Mouse (Mus musculus) lung, embryonic 15.5 days (tissue): Measurements from ENCODE around the gene Gm48551. TPM values are rescaled to one million over a fixed set of nuclear protein-coding genes. Genes with fewer than 3 reads are reported as not detected.
A peak's percentile ranks its signal among the peaks of the same experiment; 100 is the strongest.

ENCODE experiments used
- ATAC-seq: fragments of 200-750 bp; cut with Nextera tagmentation; 2 replicates; pipeline ENCODE4 v1.8.0; 2017; ENCODE audit warnings: moderate number of reproducible peaks, borderline replicate concordance; ENCODE audit not compliant: low FRiP score, low TSS enrichment; ENCODE audit errors: extremely low read depth
- H3K27ac ChIP-seq: fragments of 300-500 bp; sonication (generic); 2 replicates; pipeline ENCODE4 v1.5.1; 2015; ENCODE audit warnings: moderate library complexity, mild to moderate bottlenecking, inconsistent platforms
- H3K27me3 ChIP-seq: fragments of 300-500 bp; sonication (generic); 2 replicates; pipeline ENCODE4 v1.6.1; 2015; ENCODE audit warnings: inconsistent platforms
- H3K36me3 ChIP-seq: fragments of 300-500 bp; sonication (generic); 2 replicates; pipeline ENCODE4 v1.6.1; 2015; ENCODE audit warnings: inconsistent platforms
- H3K4me1 ChIP-seq: fragments of 300-500 bp; sonication (generic); 2 replicates; pipeline ENCODE4 v1.6.1; 2015; ENCODE audit warnings: inconsistent platforms
- H3K4me2 ChIP-seq: fragments of 300-500 bp; sonication (generic); 2 replicates; pipeline ENCODE4 v1.6.1; 2015; ENCODE audit warnings: inconsistent platforms, mild to moderate bottlenecking, moderate library complexity
- H3K4me3 ChIP-seq: fragments of 300-500 bp; sonication (generic); 2 replicates; pipeline ENCODE4 v1.5.1; 2015; ENCODE audit warnings: mild to moderate bottlenecking, inconsistent platforms
- H3K9ac ChIP-seq: fragments of 300-500 bp; sonication (generic); 2 replicates; pipeline ENCODE4 v1.6.1; 2015; ENCODE audit warnings: inconsistent platforms
- H3K9me3 ChIP-seq: fragments of 300-500 bp; sonication (generic); 2 replicates; pipeline ENCODE4 v1.6.1; 2016; ENCODE audit warnings: inconsistent platforms
- WGBS: fragments of 180-500 bp; shearing (Covaris S2); methylation state at CpG from one replicate; pipeline ENCODE4 v1.1.7; 2015; 5-methylcytosine and 5-hydroxymethylcytosine counted together
- polyA plus RNA-seq: library from polyadenylated mRNA; unstranded; fragments of >200 nt; fragmentation: Nextera tagmentation; extraction: Ambion mirVana; gene quantifications from 2 replicates; pipeline ENCODE4 v1.2.1, GENCODE M21; 2015

The Gm48551 gene
- polyA plus RNA-seq, 1 experiment from 2014 or later, result 1.6 TPM

- Histone ChIP-seq H3K4me1 (peaks cover 41% of the 10 kb centered on the region), H3K4me3 (peak overlapping the region; percentile 74), H3K9ac (peak overlapping the region; percentile 78), H3K27ac (peak overlapping the region; percentile 78), H3K36me3 (peaks cover 10% of the 10 kb centered on the region), H3K27me3 (0 out of 2 replicates have a peak, but pooled peaks cover 3% of the 10 kb centered on the region), H3K9me3 (no peaks in the 10 kb centered on the region), H3K4me2 (peak overlapping the region; percentile 89)
- WGBS, result 6% methylated on average over 25 of the region's 25 CpGs
- ATAC-seq, result peak; percentile 16; the same call in 1 of the 2 replicates
These were observed 40.2 kb downstream of the Gm48551 start for GRCm38 (mm10) chr10:81424246-81425051.

DNA sequence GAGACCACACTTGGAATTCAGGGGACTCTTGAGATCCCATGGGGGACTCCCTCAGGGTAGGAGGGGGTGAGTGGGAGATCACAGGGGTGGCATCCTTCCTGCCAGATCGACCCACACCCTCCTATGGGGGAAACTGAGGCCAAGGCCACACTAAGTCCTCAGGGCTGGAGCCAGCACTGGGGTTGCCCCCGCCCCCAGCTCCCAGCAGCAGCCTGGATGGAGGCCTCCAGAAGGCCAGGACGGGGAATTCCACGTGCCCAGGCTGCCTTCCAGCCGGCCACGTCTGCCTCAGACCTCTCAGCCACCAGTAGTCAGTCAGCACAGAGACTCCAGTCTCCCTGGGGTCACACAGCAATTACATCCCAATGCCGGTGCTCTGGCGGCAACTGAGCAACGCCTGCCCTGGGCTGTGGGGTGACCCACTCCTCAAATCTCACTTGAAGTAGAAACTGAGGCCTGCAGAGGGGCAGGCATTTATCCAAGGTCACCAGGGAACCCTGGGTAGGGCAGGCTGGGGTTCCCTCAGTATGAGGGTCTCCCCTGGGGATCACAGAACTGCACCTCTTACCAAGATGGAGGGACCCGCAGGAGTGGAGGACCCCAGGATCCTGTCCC is 41.1 kb downstream of the Gm48551 start:
- Histone ChIP-seq H3K36me3 (peaks cover 3% of the 10 kb centered on the region), H3K9ac (peak overlapping the region; percentile 78), H3K4me3 (peak overlapping the region; percentile 74), H3K4me1 (peaks cover 40% of the 10 kb centered on the region), H3K27me3 (0 out of 2 replicates have a peak, but pooled peaks cover 3% of the 10 kb centered on the region), H3K27ac (peak overlapping the region; percentile 78), H3K9me3 (no peaks in the 10 kb centered on the region), H3K4me2 (peak overlapping the region; percentile 89)
- no peak for ATAC-seq
- 33% methylated on average over 10 of the region's 10 CpGs for WGBS

- Histone ChIP-seq H3K4me1 (peaks cover 39% of the 10 kb centered on the region), H3K4me3 (peak overlapping the region; percentile 74), H3K9ac (peak overlapping the region; percentile 78), H3K4me2 (peak overlapping the region; percentile 89), H3K27ac (peak overlapping the region; percentile 78), H3K27me3 (0 out of 2 replicates have a peak, but pooled peaks cover 3% of the 10 kb centered on the region), H3K9me3 (no peaks in the 10 kb centered on the region), H3K36me3 (no peaks in the 10 kb centered on the region)
- no peak for ATAC-seq
- 2% methylated on average over 23 of the region's 33 CpGs for WGBS
These were observed 41.9 kb downstream of the Gm48551 start for GRCm38 (mm10) chr10:81426081-81426671.

DNA sequence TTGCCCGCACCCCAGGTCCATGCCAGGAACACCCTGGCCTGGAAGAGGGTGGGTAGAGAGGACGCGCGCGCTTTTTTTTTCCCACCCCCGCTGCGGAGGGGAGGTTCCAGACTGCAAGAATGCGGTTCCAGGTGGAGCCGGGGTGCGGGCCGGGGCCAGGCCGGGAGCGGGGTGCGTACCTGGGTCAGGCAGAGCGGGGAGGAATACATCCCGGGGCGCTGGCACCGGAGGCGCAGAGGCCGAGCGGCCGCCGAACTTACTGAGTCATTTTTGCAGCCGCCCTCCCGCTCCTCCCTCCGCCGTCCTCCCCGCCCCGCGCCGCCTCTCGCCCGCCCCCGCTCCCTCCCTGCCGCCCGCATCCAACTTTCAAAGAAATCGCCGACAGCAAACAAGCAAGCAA is 42.6 kb downstream of the Gm48551 start:
- Histone ChIP-seq H3K9me3 (no peaks in the 10 kb centered on the region), H3K27ac (peak overlapping the region; percentile 78), H3K36me3 (no peaks in the 10 kb centered on the region), H3K4me1 (peaks cover 45% of the 10 kb centered on the region), H3K27me3 (0 out of 2 replicates have a peak, but pooled peaks cover 3% of the 10 kb centered on the region), H3K4me2 (peak overlapping the region; percentile 89), H3K9ac (peak overlapping the region; percentile 78), H3K4me3 (peak overlapping the region; percentile 74)
- no peak for ATAC-seq
- WGBS, result 1% methylated on average over 38 of the region's 38 CpGs

DNA sequence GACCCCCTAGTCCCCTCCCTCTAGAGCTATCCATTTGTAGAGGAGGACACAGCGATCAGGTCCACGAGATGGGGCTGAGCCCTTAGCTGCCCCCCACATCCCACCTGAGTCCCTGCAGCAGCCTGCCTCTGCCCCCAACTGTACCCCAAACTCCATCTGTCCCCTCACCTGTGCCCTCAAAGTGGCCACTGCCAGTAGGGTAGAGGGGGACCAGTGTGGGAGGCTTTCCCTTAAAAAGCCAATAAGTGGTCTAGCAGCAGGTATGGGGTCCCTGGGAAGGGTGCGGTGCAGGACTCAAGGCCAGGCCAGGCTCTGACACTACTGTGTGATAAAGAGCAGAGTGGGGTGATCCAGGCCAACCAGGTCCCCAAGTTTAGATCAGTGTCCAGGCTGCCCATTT is 43.1 kb downstream of the Gm48551 start:
- H3K36me3 ChIP-seq, result no peaks in the 10 kb centered on the region
- H3K4me3 ChIP-seq, result peak overlapping the region; percentile 74
- WGBS, result 24% methylated on average over 3 of the region's 3 CpGs
- H3K27ac ChIP-seq, result 0 out of 2 replicates have a peak overlapping the region, but pooled peaks have one; percentile 78
- H3K9ac ChIP-seq, result peak overlapping the region; percentile 78; the same call in 1 of the 2 replicates
- no peak for ATAC-seq
- H3K9me3 ChIP-seq, result no peaks in the 10 kb centered on the region
- H3K4me2 ChIP-seq, result peak overlapping the region; percentile 89
- H3K4me1 ChIP-seq, result peaks cover 45% of the 10 kb centered on the region
- 0 out of 2 replicates have a peak, but pooled peaks cover 3% of the 10 kb centered on the region for H3K27me3 ChIP-seq

- ATAC-seq, result no peak
- no peak overlapping the region for H3K4me2 ChIP-seq
- no peaks in the 10 kb centered on the region for H3K36me3 ChIP-seq
- 74% methylated on average over 8 of the region's 8 CpGs for WGBS
- no peaks in the 10 kb centered on the region for H3K9me3 ChIP-seq
- no peak overlapping the region for H3K27ac ChIP-seq
- H3K9ac ChIP-seq, result no peak overlapping the region
- H3K27me3 ChIP-seq, result 0 out of 2 replicates have a peak, but pooled peaks cover 3% of the 10 kb centered on the region
- peaks cover 50% of the 10 kb centered on the region for H3K4me1 ChIP-seq
- H3K4me3 ChIP-seq, result no peak overlapping the region
These were observed 43.7 kb downstream of the Gm48551 start for GRCm38 (mm10) chr10:81427804-81428506.

- Histone ChIP-seq H3K4me3 (no peak overlapping the region), H3K4me2 (no peak overlapping the region), H3K4me1 (peaks cover 55% of the 10 kb centered on the region), H3K36me3 (no peaks in the 10 kb centered on the region), H3K9me3 (no peaks in the 10 kb centered on the region), H3K27ac (no peak overlapping the region), H3K27me3 (0 out of 2 replicates have a peak, but pooled peaks cover 3% of the 10 kb centered on the region), H3K9ac (no peak overlapping the region)
- WGBS, result 86% methylated on average over 7 of the region's 7 CpGs
- ATAC-seq, result no peak
These were observed 44.2 kb downstream of the Gm48551 start for GRCm38 (mm10) chr10:81428507-81428870.

- peaks cover 56% of the 10 kb centered on the region for H3K4me1 ChIP-seq
- no peaks in the 10 kb centered on the region for H3K36me3 ChIP-seq
- H3K27me3 ChIP-seq, result 0 out of 2 replicates have a peak, but pooled peaks cover 3% of the 10 kb centered on the region
- no peak for ATAC-seq
- peak overlapping the region; percentile 97 for H3K4me2 ChIP-seq
- H3K27ac ChIP-seq, result peak overlapping the region; percentile 97
- no peak overlapping the region for H3K9ac ChIP-seq
- peak overlapping the region; percentile 80 for H3K4me3 ChIP-seq
- no peaks in the 10 kb centered on the region for H3K9me3 ChIP-seq
- 34% methylated on average over 2 of the region's 2 CpGs for whole genome bisulfite sequencing
These were observed 44.8 kb downstream of the Gm48551 start for GRCm38 (mm10) chr10:81429092-81429491.

DNA sequence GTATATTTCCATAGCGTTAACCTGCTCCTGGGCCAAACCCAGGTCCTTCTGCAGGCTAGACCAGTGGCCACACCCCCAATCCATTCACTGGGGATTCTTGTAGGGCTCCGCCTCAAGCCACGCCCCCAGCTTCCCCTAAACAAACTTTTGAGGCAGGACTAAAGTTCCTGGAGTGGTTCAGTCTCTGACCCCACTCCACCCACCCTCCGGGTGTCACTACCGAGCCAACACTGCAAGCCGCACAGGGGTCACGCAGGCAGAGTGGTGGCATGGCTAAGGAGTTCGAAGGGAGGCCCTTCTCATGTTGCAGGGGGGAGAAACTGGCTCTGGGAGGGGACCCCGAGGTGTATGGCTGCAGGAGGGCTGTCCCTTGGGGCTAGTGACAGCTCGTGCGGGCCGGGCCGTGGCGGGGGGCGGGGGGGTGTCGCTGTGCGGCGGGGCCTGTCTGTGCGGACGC is 45.4 kb downstream of the Gm48551 start:
- H3K4me1 ChIP-seq, result peaks cover 56% of the 10 kb centered on the region
- WGBS, result under 1% methylated on average over 20 of the region's 20 CpGs
- ATAC-seq, result peak; percentile 29

GRCm38 (mm10) chr10:81430141-81430830 is 46.0 kb downstream of the Gm48551 start:
- peak overlapping the region; percentile 97 for H3K4me2 ChIP-seq
- peak overlapping the region; percentile 97 for H3K27ac ChIP-seq
- no peaks in the 10 kb centered on the region for H3K9me3 ChIP-seq
- H3K9ac ChIP-seq, result peak overlapping the region; percentile 77
- no peaks in the 10 kb centered on the region for H3K36me3 ChIP-seq
- peaks cover 56% of the 10 kb centered on the region for H3K4me1 ChIP-seq
- ATAC-seq, result peak; percentile 25
- peak overlapping the region; percentile 80 for H3K4me3 ChIP-seq
- H3K27me3 ChIP-seq, result 0 out of 2 replicates have a peak, but pooled peaks cover 3% of the 10 kb centered on the region
- 0% methylated on average over 53 of the region's 89 CpGs for WGBS

More for the DNA sequence above, 45.4 kb downstream of the Gm48551 start:
- Histone ChIP-seq H3K27me3 (0 out of 2 replicates have a peak, but pooled peaks cover 3% of the 10 kb centered on the region), H3K36me3 (no peaks in the 10 kb centered on the region), H3K9me3 (no peaks in the 10 kb centered on the region), H3K9ac (peak overlapping the region; percentile 77), H3K27ac (peak overlapping the region; percentile 97), H3K4me2 (peak overlapping the region; percentile 97), H3K4me3 (peak overlapping the region; percentile 80)
